9 mouse cellular contexts compared by ENCODE assay signal in the genomic region with DNA sequence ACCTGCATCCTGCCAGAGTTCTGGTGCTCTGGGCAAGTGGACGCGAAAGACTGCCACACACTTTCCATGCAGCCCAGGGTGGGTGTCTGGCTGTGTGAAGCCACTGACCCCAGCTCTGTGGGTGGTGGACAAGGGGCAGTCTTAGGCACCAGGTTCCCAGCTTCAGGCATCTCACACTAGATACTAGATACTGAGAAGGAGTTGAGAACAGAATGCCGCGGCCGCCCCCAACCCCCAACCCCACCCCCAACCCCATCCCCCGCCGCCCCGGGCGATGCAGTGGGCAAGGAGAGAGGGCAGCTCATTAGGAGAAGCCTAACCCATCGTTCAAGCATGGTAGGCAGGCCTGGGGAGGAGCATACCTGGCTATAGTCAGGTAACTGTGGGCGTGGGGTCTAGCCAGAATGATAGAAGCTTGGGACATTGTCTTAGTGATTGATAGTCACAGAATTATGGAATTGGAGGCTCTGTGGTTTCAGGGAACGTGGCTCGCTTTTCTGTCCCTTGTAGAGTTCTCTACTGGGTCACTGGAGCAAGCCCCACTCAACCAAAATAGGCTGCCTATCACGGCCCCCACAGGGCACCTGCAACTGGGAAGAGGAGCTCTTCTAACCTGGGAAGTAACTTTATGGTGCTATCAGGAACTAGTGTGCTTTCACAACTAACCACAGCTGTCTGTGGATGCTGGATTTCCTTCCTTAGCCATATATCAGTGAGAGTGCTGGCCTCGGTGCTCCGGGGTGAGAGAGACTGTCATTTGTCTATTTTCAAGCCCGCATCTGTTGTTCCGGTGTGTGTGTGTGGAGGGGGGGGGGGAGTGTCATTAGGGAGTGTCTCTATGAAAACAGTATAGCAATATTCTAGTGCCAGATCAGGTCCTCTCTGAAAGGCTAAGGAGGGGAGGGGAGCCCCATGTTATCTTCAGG. TPM values are rescaled to one million over a fixed set of nuclear protein-coding genes. Genes with fewer than 3 reads are reported as not detected.
DNase-seq lines count a peak whose midpoint lies in the region; ATAC-seq and TF ChIP-seq lines count a peak whose summit lies in the region.
"Had no signal": no experiment of that assay in that cellular context is flagged by ENCODE, and none has a peak within 500 bp of the region (broad histone marks: within the 10 kb centered on the region; RNA-seq: fewer than 3 reads in every experiment).

No protein-coding gene starts in this region.

- H3K9me3 ChIP-seq in lung, embryonic 14.5 days (ENCODE audit: low read depth, low read length): no peaks in the 10 kb centered on the region
- H3K9me3 ChIP-seq in limb, embryonic 11.5 days (ENCODE audit: control insufficient read depth, low read length): no peaks in the 10 kb centered on the region
- no peaks in the 10 kb centered on the region for H3K9me3 ChIP-seq in neural tube, embryonic 14.5 days (ENCODE audit: control insufficient read depth, low read length)

- H3K4me2 ChIP-seq in lung, embryonic 14.5 days: peak overlapping the region; percentile 55
- peak overlapping the region; percentile 69 for H3K4me2 ChIP-seq in limb, embryonic 11.5 days (ENCODE audit: low read depth, severe bottlenecking)
- peak overlapping the region; percentile 7; the same call in 1 of the 2 replicates for H3K4me2 ChIP-seq in neural tube, embryonic 14.5 days (ENCODE audit: low read depth, low read length)

- H3K27ac ChIP-seq in gastrocnemius, adult 2 months: peak overlapping the region; percentile 20; the same call in 1 of the 2 replicates
- no peak overlapping the region for H3K27ac ChIP-seq in lung, embryonic 14.5 days (ENCODE audit: low read depth)
- no peak overlapping the region; the same call in 1 of the 2 replicates for H3K27ac ChIP-seq in limb, embryonic 11.5 days (replicated peaks; ENCODE audit: low read depth, low read length)
- H3K27ac ChIP-seq in neural tube, embryonic 14.5 days (ENCODE audit: low read depth, low read length): no peak overlapping the region

- H3K36me3 ChIP-seq in lung, embryonic 14.5 days (ENCODE audit: insufficient read depth): no peaks in the 10 kb centered on the region
- no peaks in the 10 kb centered on the region for H3K36me3 ChIP-seq in limb, embryonic 11.5 days (ENCODE audit: control insufficient read depth, insufficient read depth, low read length)
- H3K36me3 ChIP-seq in neural tube, embryonic 14.5 days (ENCODE audit: control insufficient read depth, insufficient read depth, low read length): no peaks in the 10 kb centered on the region

- no peak for TF ChIP-seq CTCF in gastrocnemius, adult 2 months (IDR thresholded peaks at IDR 0.05)
- TF ChIP-seq CTCF in lung, embryonic 14.5 days (IDR thresholded peaks at IDR 0.05; ENCODE audit: low read depth): no peak
- TF ChIP-seq CTCF in lung, adult 2 months (IDR thresholded peaks at IDR 0.05; ENCODE audit: insufficient read depth, low read length): no peak

- 50% methylated on average over 18 of the region's 18 CpGs for WGBS in lung, embryonic 14.5 days
- 42% methylated on average over 18 of the region's 18 CpGs for WGBS in lung, adult 2 months
- WGBS in limb, embryonic 11.5 days: 41% methylated on average over 18 of the region's 18 CpGs
- WGBS in neural tube, embryonic 14.5 days: 55% methylated on average over 17 of the region's 18 CpGs

- intact Hi-C loops in gastrocnemius, adult 2 months (cut with DNase I): loop anchor here (5.0 kb wide), 1 partner anchor 135 kb away; no protein-coding TSS in a partner anchor
- intact Hi-C loops in gastrocnemius, postnatal 14 days (cut with DNase I; ENCODE audit: low total_unique reads): no loop called here

- no peaks in the 10 kb centered on the region for H3K27me3 ChIP-seq in lung, embryonic 14.5 days (ENCODE audit: insufficient read depth, low read length)
- H3K27me3 ChIP-seq in limb, embryonic 11.5 days (ENCODE audit: control insufficient read depth, insufficient read depth, low read length): no peaks in the 10 kb centered on the region
- H3K27me3 ChIP-seq in neural tube, embryonic 14.5 days (ENCODE audit: control insufficient read depth, insufficient read depth, low read length): no peaks in the 10 kb centered on the region

- peak overlapping the region; percentile 46 for H3K4me3 ChIP-seq in gastrocnemius, adult 2 months
- H3K4me3 ChIP-seq in lung, embryonic 14.5 days (ENCODE audit: low read depth, low read length): peak overlapping the region; percentile 10
- H3K4me3 ChIP-seq in lung, adult 2 months (replicated peaks; ENCODE audit: extremely low read depth, low read depth, low read length): no peak overlapping the region
- H3K4me3 ChIP-seq in limb, embryonic 11.5 days (ENCODE audit: low read depth, low read length): peak overlapping the region; percentile 26
- no peak overlapping the region for H3K4me3 ChIP-seq in neural tube, embryonic 14.5 days (ENCODE audit: low read depth, low read length)

- no peak overlapping the region for H3K9ac ChIP-seq in lung, embryonic 14.5 days
- peak overlapping the region; percentile 52 for H3K9ac ChIP-seq in limb, embryonic 11.5 days (ENCODE audit: low read length)
- no peak overlapping the region for H3K9ac ChIP-seq in neural tube, embryonic 14.5 days (replicated peaks; ENCODE audit: low read depth, low read length)

- no peak for ATAC-seq in lung, embryonic 14.5 days (ENCODE audit: insufficient read depth)
- ATAC-seq in limb, embryonic 11.5 days (ENCODE audit: insufficient number of reproducible peaks, low FRiP score, low TSS enrichment, low read depth): peak; percentile 51; the same call in 1 of the 2 replicates
- no peak for ATAC-seq in neural tube, embryonic 14.5 days (ENCODE audit: low read depth)

- no peaks in the 10 kb centered on the region for H3K4me1 ChIP-seq in lung, embryonic 14.5 days (ENCODE audit: insufficient read depth)
- no peaks in the 10 kb centered on the region for H3K4me1 ChIP-seq in lung, adult 2 months (ENCODE audit: control insufficient read depth, insufficient read depth, low read length)
- H3K4me1 ChIP-seq in limb, embryonic 11.5 days (ENCODE audit: control insufficient read depth, insufficient read depth, low read length): peaks cover 12% of the 10 kb centered on the region
- H3K4me1 ChIP-seq in neural tube, embryonic 14.5 days (ENCODE audit: control insufficient read depth, insufficient read depth, low read length): no peaks in the 10 kb centered on the region

- no peak for TF ChIP-seq POLR2A in lung, adult 2 months (IDR thresholded peaks at IDR 0.05; ENCODE audit: borderline replicate concordance, extremely low read depth, low read depth, low read length)

- DNase-seq in gastrocnemius, adult 2 months: no peak
- no peak for DNase-seq in gastrocnemius, postnatal 14 days
- no peak for DNase-seq in lung, embryonic 14.5 days
- DNase-seq in lung, adult 2 months: no peak
- no peak for DNase-seq in limb, embryonic 11.5 days (ENCODE audit: low spot score)
- no peak for DNase-seq in adrenal gland, adult 2 months
- DNase-seq in gastrocnemius, postnatal 10 days: no peak
- DNase-seq: kidney, adult 11 months had no signal

RNA-seq across cellular contexts. Expression of a gene that starts 50.2 kb away (rescaled TPM):
- total RNA-seq in gastrocnemius, adult 2 months (2021): 10 to 100 TPM; 39.8 to 43.6 TPM
- total RNA-seq in gastrocnemius, postnatal 14 days (2021): 10 to 100 TPM; 30.0 to 33.6 TPM
- 4.2 and 5.3 TPM in 2 replicates for polyA plus RNA-seq in lung, embryonic 14.5 days (2014; fragmentation: Nextera tagmentation; extraction: Ambion mirVana)
- polyA plus RNA-seq in lung, adult 2 months (2012; rRNA removed): 11.3 and 20.7 TPM in 2 replicates
- polyA plus RNA-seq in limb, embryonic 11.5 days (2014; fragmentation: Nextera tagmentation; extraction: Ambion mirVana): 11.0 and 11.2 TPM in 2 replicates
- polyA plus RNA-seq in neural tube, embryonic 14.5 days (2014; fragmentation: Nextera tagmentation; extraction: Ambion mirVana): 1.9 and 2.9 TPM in 2 replicates
- 10 to 100 TPM; 21.1 to 24.2 TPM for total RNA-seq in adrenal gland, adult 2 months (2021)
- 6.8 and 11.5 TPM in 2 replicates for polyA plus RNA-seq in adrenal gland, adult 2 months (2012; rRNA removed)
- total RNA-seq in gastrocnemius, postnatal 10 days (2021): 10 to 100 TPM; 27.7 to 28.0 TPM

RNA-seq across cellular contexts. Expression of a gene that starts 54.6 kb away (rescaled TPM):
- 10 to 100 TPM; 13.5 to 17.3 TPM for total RNA-seq in gastrocnemius, adult 2 months (2021)
- total RNA-seq in gastrocnemius, postnatal 14 days (2021): 10 to 100 TPM; 16.2 to 19.2 TPM
- polyA plus RNA-seq in lung, embryonic 14.5 days (2014; fragmentation: Nextera tagmentation; extraction: Ambion mirVana): 70.4 and 72.7 TPM in 2 replicates
- polyA plus RNA-seq in lung, adult 2 months (2012; rRNA removed): 1.5 and 2.2 TPM in 2 replicates
- 74.8 and 76.4 TPM in 2 replicates for polyA plus RNA-seq in limb, embryonic 11.5 days (2014; fragmentation: Nextera tagmentation; extraction: Ambion mirVana)
- 71.8 and 81.9 TPM in 2 replicates for polyA plus RNA-seq in neural tube, embryonic 14.5 days (2014; fragmentation: Nextera tagmentation; extraction: Ambion mirVana)
- total RNA-seq in adrenal gland, adult 2 months (2021): 10 to 100 TPM; 23.2 to 27.7 TPM
- 0.61 and 0.97 TPM in 2 replicates for polyA plus RNA-seq in adrenal gland, adult 2 months (2012; rRNA removed)
- 10 to 100 TPM; 18.7 to 20.3 TPM for total RNA-seq in gastrocnemius, postnatal 10 days (2021)

Comparison
In these comparisons a context has a peak if more than half of its experiments do, and no peak if none do; other contexts are left out.
1. H3K4me3 ChIP-seq: peak in gastrocnemius, adult 2 months (single experiment), lung, embryonic 14.5 days (single experiment) and limb, embryonic 11.5 days (single experiment); none in lung, adult 2 months (single experiment) and neural tube, embryonic 14.5 days (single experiment).
2. RNA of a gene that starts 54.6 kb away (polyA plus RNA-seq): 71.8 to 81.9 TPM in neural tube, embryonic 14.5 days, 74.8 to 76.4 TPM in limb, embryonic 11.5 days and 70.4 to 72.7 TPM in lung, embryonic 14.5 days; 1.5 to 2.2 TPM in lung, adult 2 months and 0.61 to 0.97 TPM in adrenal gland, adult 2 months; every median in the first group is over 10 times any median in the second.
3. H3K4me2 ChIP-seq: peak in every context shown above with its lines; median percentile 69 in limb, embryonic 11.5 days; 55 in lung, embryonic 14.5 days; 7 in neural tube, embryonic 14.5 days.